Mouse (Mus musculus) forebrain, embryonic 16.5 days (tissue): ENCODE measurements around the gene Grhl1. TPM values are rescaled to one million over a fixed set of nuclear protein-coding genes. Genes with fewer than 3 reads are reported as not detected.
A peak's percentile ranks its signal among the peaks of the same experiment; 100 is the strongest.
"Not testable (repeated sequence)": the region's sequence is repeated elsewhere in the genome, so short reads cannot be mapped to it uniquely, and the experiment has no call there.

Experiments
- ATAC-seq: fragments of 200-750 bp; cut with Nextera tagmentation; 2 replicates; pipeline ENCODE4 v1.8.0; 2017; ENCODE audit warnings: mild to moderate bottlenecking, moderate library complexity
- H3K27ac ChIP-seq: fragments of 300-500 bp; sonication (generic); 2 replicates; pipeline ENCODE4 v1.5.1; 2014; ENCODE audit warnings: low read length, control low read depth
- H3K27me3 ChIP-seq: fragments of 300-500 bp; sonication (generic); replicated peaks from 2 replicates; pipeline ENCODE4 v1.6.1; 2014; ENCODE audit warnings: low read length; ENCODE audit not compliant: control insufficient read depth, insufficient read depth
- H3K36me3 ChIP-seq: fragments of 300-500 bp; sonication (generic); 2 replicates; pipeline ENCODE4 v1.6.1; 2014; ENCODE audit not compliant: control insufficient read depth, insufficient read depth
- H3K4me1 ChIP-seq: fragments of 300-500 bp; sonication (generic); replicated peaks from 2 replicates; pipeline ENCODE4 v1.6.1; 2014; ENCODE audit warnings: low read length; ENCODE audit not compliant: control insufficient read depth, insufficient read depth
- H3K4me2 ChIP-seq: fragments of 300-500 bp; sonication (generic); 2 replicates; pipeline ENCODE4 v1.6.1; 2014; ENCODE audit warnings: mild to moderate bottlenecking, low read length, control low read depth
- H3K4me3 ChIP-seq: fragments of 300-500 bp; sonication (generic); replicated peaks from 2 replicates; pipeline ENCODE4 v1.5.1; 2014; ENCODE audit warnings: mild to moderate bottlenecking, low read length, control low read depth
- H3K9ac ChIP-seq: fragments of 300-500 bp; sonication (generic); replicated peaks from 2 replicates; pipeline ENCODE4 v1.6.1; 2014; ENCODE audit warnings: low read depth, low read length, control low read depth
- H3K9me3 ChIP-seq: fragments of 300-500 bp; sonication (generic); 2 replicates; pipeline ENCODE4 v1.6.1; 2016; ENCODE audit warnings: low read length; ENCODE audit not compliant: control insufficient read depth
- WGBS: fragments of 180-500 bp; shearing (Covaris S2); extraction: QIAGEN DNeasy Blood & Tissue Kit; methylation state at CpG from one replicate; pipeline ENCODE4 v1.1.7; 2014; 5-methylcytosine and 5-hydroxymethylcytosine counted together
- polyA plus RNA-seq: library from polyadenylated mRNA; unstranded; fragments of >200 nt; fragmentation: Nextera tagmentation; extraction: Ambion mirVana; gene quantifications from 2 replicates; pipeline ENCODE4 v1.2.1, GENCODE M21; 2015

Grhl1 gene
- polyA plus RNA-seq, result 0.89 and 1.0 TPM in 2 replicates

DNA sequence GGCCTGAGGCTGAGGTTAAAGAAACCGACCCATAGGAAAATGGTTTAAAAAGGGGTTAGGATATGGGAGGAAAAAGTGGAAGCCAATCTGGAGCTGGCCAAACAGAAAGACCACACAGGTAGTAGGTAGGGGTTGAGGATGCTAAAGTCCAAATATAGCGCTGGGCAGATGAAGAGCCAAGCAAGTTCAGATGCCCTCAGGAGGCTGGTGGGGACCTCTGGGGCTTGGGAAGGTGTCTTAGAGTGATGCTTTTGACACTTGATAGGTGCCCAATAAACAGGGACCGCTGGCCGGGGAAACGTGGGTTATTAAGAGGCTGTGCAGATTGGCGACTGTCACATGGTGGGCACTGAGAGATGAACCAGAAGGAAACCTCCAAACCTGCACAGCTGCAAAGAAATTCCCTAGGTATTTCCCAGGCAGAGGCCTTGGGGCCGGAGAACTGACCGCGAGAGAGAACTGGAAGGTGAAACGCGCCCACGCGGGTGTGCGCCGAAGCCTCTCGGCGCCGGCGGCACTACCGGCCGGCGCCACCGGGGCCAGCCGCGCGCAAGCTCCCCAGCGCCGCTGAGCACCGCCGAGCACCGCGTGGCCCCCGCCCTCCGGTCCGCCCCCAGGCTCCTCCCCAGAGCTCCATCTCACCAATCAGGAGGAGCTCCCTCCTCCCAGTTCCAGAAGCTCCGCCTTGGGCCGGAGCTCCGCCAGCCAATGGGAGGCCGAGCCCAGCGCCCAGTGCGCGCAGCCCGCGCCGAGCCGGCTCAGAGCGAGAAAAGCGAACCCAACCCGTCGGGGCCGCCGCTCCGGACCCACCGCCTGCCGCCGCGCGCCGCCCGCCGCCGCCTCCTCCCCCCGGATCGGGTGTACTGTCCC, at the start of gene Grhl1:
Gene Grhl1, plus strand, starts transcription at position 761 of the 870 bp plus-strand sequence.
- 2% methylated on average over 57 of the region's 64 CpGs for WGBS
- no peaks in the 10 kb centered on the region for H3K36me3 ChIP-seq
- peaks cover 17% of the 10 kb centered on the region for H3K27me3 ChIP-seq
- H3K4me3 ChIP-seq, result peak within 1 kb of the TSS; percentile 76
- no peaks in the 10 kb centered on the region for H3K9me3 ChIP-seq
- peak within 1 kb of the TSS; percentile 62 for H3K9ac ChIP-seq
- peak; percentile 100 for ATAC-seq
- H3K4me2 ChIP-seq, result peak within 1 kb of the TSS; percentile 87
- peaks cover 10% of the 10 kb centered on the region for H3K4me1 ChIP-seq
- H3K27ac ChIP-seq, result no peak within 1 kb of the TSS

DNA sequence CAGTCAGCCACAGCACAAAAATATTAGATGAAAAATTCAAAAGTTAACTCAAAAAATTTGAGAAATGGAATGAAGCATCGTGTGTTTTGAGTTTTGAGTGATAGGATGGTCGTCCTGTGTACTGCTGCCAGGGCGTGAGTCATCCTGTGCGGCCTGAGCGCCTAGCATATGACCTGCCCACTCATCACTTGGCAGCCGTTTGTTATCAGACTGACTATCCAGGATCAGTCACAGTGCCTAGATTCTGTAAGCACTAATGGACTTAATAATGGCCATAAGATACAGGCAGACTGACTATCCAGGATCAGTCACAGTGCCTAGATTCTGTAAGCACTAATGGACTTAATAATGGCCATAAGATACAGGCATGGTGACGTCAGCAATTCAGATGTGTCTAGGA, 47.0 kb upstream of the Grhl1 start:
- not testable (repeated sequence) for H3K9ac ChIP-seq, H3K4me3 ChIP-seq, H3K4me2 ChIP-seq, H3K4me1 ChIP-seq, H3K9me3 ChIP-seq, ATAC-seq, H3K27ac ChIP-seq, H3K36me3 ChIP-seq, H3K27me3 ChIP-seq
- WGBS, result 95% methylated on average over 7 of the region's 7 CpGs

DNA sequence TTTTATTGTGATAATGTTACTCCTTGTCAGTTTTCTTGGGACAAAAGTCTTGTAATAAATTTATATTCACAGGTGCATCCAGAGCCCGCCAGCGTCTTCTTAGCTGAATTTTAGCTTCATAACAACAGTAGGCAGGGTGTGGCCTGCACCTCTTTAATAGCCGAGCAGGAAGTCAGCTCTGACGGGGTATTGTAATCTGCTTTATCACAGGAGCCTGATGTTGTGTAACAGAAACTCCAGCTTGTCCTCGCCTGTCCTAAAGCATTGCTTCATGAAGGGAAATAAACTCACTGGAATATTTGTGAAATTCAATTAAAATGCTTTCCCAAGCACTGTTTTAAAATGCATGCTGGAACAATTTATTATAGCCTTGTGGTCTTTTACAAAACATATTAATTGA, 35.7 kb upstream of the Grhl1 start:
- H3K4me2 ChIP-seq, result no peak overlapping the region
- H3K9me3 ChIP-seq, result no peaks in the 10 kb centered on the region
- no peak overlapping the region for H3K27ac ChIP-seq
- no peaks in the 10 kb centered on the region; the same call in 1 of the 2 replicates for H3K36me3 ChIP-seq
- no peak overlapping the region for H3K9ac ChIP-seq
- ATAC-seq, result no peak
- H3K4me1 ChIP-seq, result peaks cover 9% of the 10 kb centered on the region
- H3K27me3 ChIP-seq, result no peaks in the 10 kb centered on the region
- no peak overlapping the region for H3K4me3 ChIP-seq
- 41% methylated on average over 5 of the region's 5 CpGs for WGBS

DNA sequence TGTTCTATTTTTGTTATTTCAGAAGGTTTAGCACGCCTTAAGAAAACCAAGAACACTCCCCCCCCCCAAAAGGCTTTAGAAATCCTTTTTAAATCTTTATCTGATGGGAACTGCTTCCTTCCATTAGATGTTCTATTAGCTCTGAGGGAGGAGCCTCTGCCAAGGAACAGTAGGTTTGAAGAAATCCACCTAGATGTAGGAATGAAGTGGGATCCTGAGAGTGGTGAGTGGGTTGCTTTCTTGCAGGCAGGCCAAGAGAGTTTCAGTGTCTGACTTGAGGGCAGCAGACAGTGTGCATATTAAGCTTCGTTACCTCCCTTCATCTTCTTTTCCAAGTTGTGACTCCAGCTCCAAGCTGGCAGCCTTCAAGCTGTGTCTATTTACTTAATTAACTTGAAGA, 34.9 kb upstream of the Grhl1 start:
- no peak overlapping the region for H3K27ac ChIP-seq
- WGBS, result 22% methylated on average over 2 of the region's 2 CpGs
- H3K9me3 ChIP-seq, result no peaks in the 10 kb centered on the region
- no peak for ATAC-seq
- H3K36me3 ChIP-seq, result no peaks in the 10 kb centered on the region; the same call in 1 of the 2 replicates
- H3K27me3 ChIP-seq, result no peaks in the 10 kb centered on the region
- peaks cover 12% of the 10 kb centered on the region for H3K4me1 ChIP-seq
- H3K9ac ChIP-seq, result no peak overlapping the region
- H3K4me3 ChIP-seq, result no peak overlapping the region
- no peak overlapping the region for H3K4me2 ChIP-seq

DNA sequence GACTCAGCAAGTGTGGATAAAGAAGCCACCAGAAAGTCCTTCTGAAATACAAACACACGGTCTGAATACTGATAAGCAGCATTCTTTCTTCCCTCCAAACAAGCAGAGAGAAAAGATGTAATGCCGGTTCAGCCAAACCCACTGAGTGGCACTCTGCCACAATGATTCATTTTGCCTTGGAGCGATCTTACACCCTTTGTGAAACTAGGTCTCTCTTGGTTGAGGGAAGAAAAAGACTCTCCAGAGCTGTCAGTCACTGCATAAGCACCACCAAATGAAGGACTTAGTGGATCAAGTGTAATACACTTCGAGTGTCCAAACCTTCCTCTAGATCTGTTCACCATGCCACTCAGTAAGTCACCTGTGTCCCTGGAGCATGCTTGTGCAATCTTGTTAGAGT, 34.1 kb upstream of the Grhl1 start:
- 23% methylated on average over 4 of the region's 4 CpGs for WGBS
- H3K27ac ChIP-seq, result no peak overlapping the region
- no peak for ATAC-seq
- no peak overlapping the region for H3K4me3 ChIP-seq
- H3K36me3 ChIP-seq, result no peaks in the 10 kb centered on the region
- H3K4me2 ChIP-seq, result no peak overlapping the region
- no peaks in the 10 kb centered on the region for H3K9me3 ChIP-seq
- peaks cover 12% of the 10 kb centered on the region for H3K4me1 ChIP-seq
- H3K27me3 ChIP-seq, result no peaks in the 10 kb centered on the region
- no peak overlapping the region for H3K9ac ChIP-seq

DNA sequence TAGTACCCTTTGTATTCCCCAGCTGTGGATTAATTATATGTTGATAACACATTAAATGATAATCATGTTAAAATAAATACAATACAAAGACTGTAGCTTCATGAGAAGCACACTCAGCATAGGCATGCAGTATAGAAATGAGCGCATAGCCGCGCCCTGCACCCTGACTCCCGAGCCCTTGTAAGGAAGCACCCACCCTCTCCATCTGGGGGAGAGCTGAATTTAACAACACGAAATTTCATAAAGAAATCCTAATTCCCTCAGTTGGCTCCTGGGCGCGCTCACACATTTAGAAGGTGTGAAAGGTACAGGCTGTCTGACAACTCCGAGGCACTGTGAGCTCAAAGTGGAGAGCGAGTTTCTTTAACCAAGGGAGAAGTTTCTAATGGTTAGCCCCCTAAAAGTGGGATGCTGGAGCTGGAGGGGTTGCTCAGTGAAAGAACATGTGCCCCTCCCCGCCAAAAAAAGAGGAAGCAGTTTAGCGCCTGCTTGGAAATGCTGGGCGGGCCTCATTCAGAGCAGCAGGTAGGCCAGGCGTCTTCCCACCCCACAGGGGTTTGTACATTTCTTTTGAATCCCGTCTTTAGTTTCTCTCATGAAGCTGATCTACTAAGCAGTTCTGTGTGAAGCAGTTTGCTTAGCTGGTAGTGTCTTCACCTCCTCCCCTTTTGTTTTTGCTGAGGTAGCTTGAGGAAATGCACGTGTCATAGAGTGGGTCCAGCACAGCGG, 30.5 kb upstream of the Grhl1 start:
- 79% methylated on average over 16 of the region's 16 CpGs for WGBS
- Histone ChIP-seq H3K9ac (no peak overlapping the region), H3K4me3 (no peak overlapping the region), H3K27ac (no peak overlapping the region), H3K4me1 (peaks cover 10% of the 10 kb centered on the region), H3K27me3 (no peaks in the 10 kb centered on the region), H3K9me3 (no peaks in the 10 kb centered on the region), H3K4me2 (no peak overlapping the region), H3K36me3 (peaks cover 3% of the 10 kb centered on the region)
- no peak for ATAC-seq

DNA sequence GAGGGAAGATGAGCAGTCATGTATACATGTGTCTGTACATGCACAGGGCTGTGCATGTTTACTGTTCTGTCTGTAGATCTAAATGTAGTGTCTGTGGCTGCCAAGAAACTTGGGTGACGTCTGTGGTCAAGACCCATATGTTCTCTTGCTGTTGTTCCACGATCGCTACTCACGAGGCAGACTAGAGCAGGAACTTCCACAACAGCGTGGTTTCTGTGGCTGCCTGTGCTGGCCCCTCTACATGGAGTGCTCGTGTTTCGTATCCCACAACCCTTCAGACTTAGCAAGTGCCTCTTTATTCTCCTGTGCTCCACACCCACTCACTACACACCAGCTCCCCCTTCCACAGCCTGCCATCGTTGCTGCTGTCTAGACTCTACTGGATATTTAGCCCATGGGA, 24.4 kb upstream of the Grhl1 start:
- no peaks in the 10 kb centered on the region for H3K27me3 ChIP-seq
- H3K36me3 ChIP-seq, result peaks cover 7% of the 10 kb centered on the region
- 92% methylated on average over 8 of the region's 8 CpGs for WGBS
- no peak for ATAC-seq
- no peak overlapping the region for H3K4me2 ChIP-seq
- no peak overlapping the region for H3K27ac ChIP-seq
- H3K9ac ChIP-seq, result no peak overlapping the region
- no peaks in the 10 kb centered on the region for H3K9me3 ChIP-seq
- no peak overlapping the region for H3K4me3 ChIP-seq
- H3K4me1 ChIP-seq, result no peaks in the 10 kb centered on the region

DNA sequence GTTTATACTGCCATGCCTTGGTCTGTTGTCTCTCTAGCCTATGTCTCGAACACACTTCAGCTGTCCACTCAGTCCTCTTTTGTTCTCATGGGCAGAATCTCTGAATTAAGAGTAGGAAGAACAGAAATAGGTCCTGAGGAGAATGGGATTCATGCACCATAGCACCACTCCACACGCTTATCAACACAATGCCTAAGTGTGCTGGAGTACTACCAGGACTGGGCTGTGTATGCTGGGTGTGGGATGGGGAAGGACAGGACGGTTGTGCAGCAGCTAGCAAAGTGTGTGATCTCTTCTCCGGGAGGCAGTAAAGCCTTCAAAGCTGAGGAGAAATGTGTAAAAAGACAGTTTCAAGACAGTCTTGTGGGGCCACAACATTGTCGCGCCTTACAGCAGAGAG, 23.2 kb upstream of the Grhl1 start:
- no peak for ATAC-seq
- Histone ChIP-seq H3K9me3 (no peaks in the 10 kb centered on the region), H3K27me3 (no peaks in the 10 kb centered on the region), H3K27ac (no peak overlapping the region), H3K36me3 (peaks cover 7% of the 10 kb centered on the region), H3K4me3 (no peak overlapping the region), H3K9ac (no peak overlapping the region), H3K4me1 (no peaks in the 10 kb centered on the region), H3K4me2 (no peak overlapping the region)
- WGBS, result 76% methylated on average over 6 of the region's 6 CpGs

DNA sequence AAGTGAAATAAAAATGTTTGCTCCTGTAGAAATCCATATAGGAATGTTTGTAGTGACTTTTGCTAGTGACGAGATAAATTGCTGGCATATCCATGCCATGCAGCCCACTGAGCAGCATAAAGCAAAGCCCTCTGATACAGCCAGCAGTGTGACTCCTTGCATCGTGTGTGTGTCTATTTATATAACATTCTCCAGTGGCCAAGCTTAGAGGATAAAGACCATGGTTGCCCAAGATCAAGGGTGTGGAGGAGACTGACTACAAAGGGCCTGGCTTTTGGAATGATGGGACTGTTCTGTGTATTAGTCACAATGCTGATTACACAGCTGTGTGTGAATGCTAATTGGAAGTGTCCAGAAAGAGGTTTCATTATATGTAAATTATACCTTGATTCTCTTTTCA, 19.6 kb upstream of the Grhl1 start:
- H3K36me3 ChIP-seq, result 0 out of 2 replicates have a peak, but pooled peaks cover 3% of the 10 kb centered on the region

More for the DNA sequence above, 19.6 kb upstream of the Grhl1 start:
- no peak for ATAC-seq
- Histone ChIP-seq H3K4me2 (no peak overlapping the region), H3K9ac (no peak overlapping the region), H3K9me3 (no peaks in the 10 kb centered on the region), H3K27me3 (no peaks in the 10 kb centered on the region), H3K27ac (no peak overlapping the region), H3K4me3 (no peak overlapping the region), H3K4me1 (no peaks in the 10 kb centered on the region)
- 75% methylated on average over 2 of the region's 2 CpGs for WGBS
